Mouse (Mus musculus) cerebellum, adult 2 months (tissue): ENCODE measurements around the gene Nin. TPM values are rescaled to one million over a fixed set of nuclear protein-coding genes. Genes with fewer than 3 reads are reported as not detected.

ENCODE experiments used
- DNase-seq, 2 experiments: peaks; one replicate each; pipeline ENCODE4 v3.0.0; 2021
- H3K27ac ChIP-seq: fragments of 200-500 bp; 2 replicates; pipeline ENCODE4 v1.5.1; 2012; ENCODE audit warnings: low read length, control low read depth, inconsistent platforms; ENCODE audit not compliant: insufficient read depth
- H3K27me3 ChIP-seq: fragments of 200-500 bp; 2 replicates; pipeline ENCODE4 v1.6.1; 2012; ENCODE audit warnings: inconsistent platforms, mild to moderate bottlenecking, low read length, moderate library complexity; ENCODE audit not compliant: control insufficient read depth, insufficient read depth
- H3K4me1 ChIP-seq: fragments of 200-500 bp; 2 replicates; pipeline ENCODE4 v1.6.1; 2011; ENCODE audit warnings: low read length; ENCODE audit not compliant: control insufficient read depth, insufficient read depth
- H3K4me3 ChIP-seq: fragments of 200-500 bp; replicated peaks from 2 replicates; pipeline ENCODE3; 2011; ENCODE audit warnings: mild to moderate bottlenecking, low read depth, low read length, control low read depth; ENCODE audit not compliant: insufficient read depth
- CTCF ChIP-seq: fragments of 200-500 bp; IDR thresholded peaks from 2 replicates; pipeline ENCODE4 v1.5.1; 2011; ENCODE audit warnings: low read depth, mild to moderate bottlenecking, control low read depth, low read length, moderate library complexity, borderline replicate concordance; ENCODE audit not compliant: insufficient read depth
- POLR2A ChIP-seq: fragments of 200-500 bp; IDR thresholded peaks from 2 replicates; pipeline ENCODE4 v1.6.1; 2011; ENCODE audit warnings: low read length, control low read depth, borderline replicate concordance; ENCODE audit not compliant: insufficient read depth
- whole genome bisulfite sequencing: fragments of 180-500 bp; shearing (Covaris S2); methylation state at CpG from one replicate; pipeline ENCODE4 v1.1.7; 2018; 5-methylcytosine and 5-hydroxymethylcytosine counted together
- polyA plus RNA-seq: library from polyadenylated mRNA; depleted of rRNA; stranded (reverse); fragments of >200 nt; gene quantifications from 2 replicates; pipeline ENCODE4 v1.2.3, GENCODE M21; 2012; rRNA removed

Nin gene
- polyA plus RNA-seq, 1 experiment: 7.2 TPM

DNA sequence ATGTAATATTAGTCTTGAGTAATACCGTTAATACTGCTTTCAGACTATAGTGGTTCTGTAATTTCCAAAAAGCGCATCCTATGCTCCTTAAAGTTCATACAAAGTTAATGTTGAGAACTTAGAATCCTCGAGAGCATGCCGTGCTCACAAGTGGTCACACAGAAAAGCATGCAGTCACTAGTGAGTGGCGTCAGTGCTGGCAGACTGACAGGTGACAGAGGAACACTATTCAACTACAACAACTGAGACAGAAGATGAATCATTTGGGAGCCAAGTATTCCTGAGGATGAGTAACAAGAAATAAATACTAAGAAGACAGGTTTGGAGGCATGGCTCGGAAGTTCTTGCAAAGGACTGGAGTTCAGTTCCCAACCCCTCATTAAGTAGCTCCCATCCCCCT, 146.4 kb downstream of the Nin start:
- Histone ChIP-seq H3K27ac (no peak overlapping the region), H3K4me1 (peaks cover 2% of the 10 kb centered on the region; the same call in 1 of the 2 replicates), H3K4me3 (no peak overlapping the region), H3K27me3 (no peaks in the 10 kb centered on the region)
- TF ChIP-seq POLR2A (no peak), CTCF (no peak)
- DNase-seq: no peak
- 72% methylated on average over 6 of the region's 6 CpGs for WGBS

DNA sequence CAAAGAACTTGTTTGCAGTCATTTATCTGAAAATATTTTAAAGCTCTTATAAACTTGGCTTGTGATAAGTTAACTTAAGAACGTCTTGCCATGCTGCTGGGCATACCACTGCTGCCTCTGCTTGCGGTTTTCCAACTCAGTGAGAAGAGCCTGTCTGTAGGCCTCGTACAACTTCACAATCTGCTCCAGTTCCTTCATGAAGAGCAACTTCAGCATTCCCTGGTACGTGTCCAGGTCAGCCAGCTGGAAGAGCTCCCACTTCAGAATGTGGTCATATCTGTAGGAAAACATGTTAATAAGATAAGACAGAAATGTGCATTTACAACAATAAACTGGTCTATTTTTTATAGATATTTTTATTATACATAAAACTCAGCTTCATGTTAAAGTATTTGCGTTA, 147.4 kb downstream of the Nin start:
- no peaks in the 10 kb centered on the region for H3K27me3 ChIP-seq
- peaks cover 2% of the 10 kb centered on the region; the same call in 1 of the 2 replicates for H3K4me1 ChIP-seq
- WGBS: 33% methylated on average over 5 of the region's 5 CpGs
- no peak for DNase-seq
- no peak overlapping the region for H3K4me3 ChIP-seq
- TF ChIP-seq CTCF: no peak
- H3K27ac ChIP-seq: no peak overlapping the region

DNA sequence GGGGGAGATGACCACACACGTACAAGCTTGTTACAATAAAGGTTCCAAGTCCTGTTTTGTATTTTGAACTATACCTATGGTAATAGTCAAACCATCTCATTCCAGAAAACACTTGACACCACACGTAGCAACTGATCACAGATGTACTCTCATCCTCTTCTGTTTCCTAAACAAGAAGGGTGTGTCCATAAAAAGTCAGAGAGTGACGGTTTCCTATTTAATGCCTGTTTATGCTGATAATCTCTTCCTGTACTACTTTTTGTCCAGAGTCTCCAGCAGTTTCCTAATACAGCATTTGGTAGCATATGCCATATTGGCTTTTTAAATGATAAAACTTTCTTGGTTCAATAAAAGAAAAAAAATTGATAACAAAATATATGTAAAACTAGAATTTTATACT, 147.9 kb downstream of the Nin start:
- TF ChIP-seq CTCF: no peak
- no peak for TF ChIP-seq POLR2A
- peaks cover 2% of the 10 kb centered on the region; the same call in 1 of the 2 replicates for H3K4me1 ChIP-seq
- H3K27ac ChIP-seq: no peak overlapping the region
- 83% methylated on average over 3 of the region's 3 CpGs for WGBS
- DNase-seq: no peak
- no peaks in the 10 kb centered on the region for H3K27me3 ChIP-seq
- H3K4me3 ChIP-seq: no peak overlapping the region

DNA sequence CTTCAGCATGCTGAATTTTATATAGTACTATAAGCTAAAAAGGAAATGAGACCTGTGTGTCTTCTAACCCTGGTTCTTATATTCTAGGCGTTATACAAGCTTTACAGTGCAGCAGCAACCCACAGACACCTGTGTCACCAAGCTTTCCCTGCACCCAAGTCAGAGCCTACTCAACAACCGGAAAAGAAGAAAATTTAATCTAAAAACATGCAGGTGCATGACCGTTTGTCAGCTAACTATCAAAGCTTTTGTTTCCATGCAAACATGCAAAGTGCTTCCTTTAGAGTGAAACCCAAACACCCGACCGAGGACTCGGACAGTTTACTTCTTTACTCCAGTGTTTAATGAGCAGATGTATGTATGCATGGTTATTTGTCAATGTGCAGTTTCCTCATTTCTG, 150.4 kb downstream of the Nin start:
- DNase-seq: no peak
- no peak overlapping the region for H3K4me3 ChIP-seq
- TF ChIP-seq POLR2A: no peak
- peaks cover 2% of the 10 kb centered on the region; the same call in 1 of the 2 replicates for H3K4me1 ChIP-seq
- no peaks in the 10 kb centered on the region for H3K27me3 ChIP-seq
- WGBS: 90% methylated on average over 6 of the region's 6 CpGs
- no peak overlapping the region for H3K27ac ChIP-seq

DNA sequence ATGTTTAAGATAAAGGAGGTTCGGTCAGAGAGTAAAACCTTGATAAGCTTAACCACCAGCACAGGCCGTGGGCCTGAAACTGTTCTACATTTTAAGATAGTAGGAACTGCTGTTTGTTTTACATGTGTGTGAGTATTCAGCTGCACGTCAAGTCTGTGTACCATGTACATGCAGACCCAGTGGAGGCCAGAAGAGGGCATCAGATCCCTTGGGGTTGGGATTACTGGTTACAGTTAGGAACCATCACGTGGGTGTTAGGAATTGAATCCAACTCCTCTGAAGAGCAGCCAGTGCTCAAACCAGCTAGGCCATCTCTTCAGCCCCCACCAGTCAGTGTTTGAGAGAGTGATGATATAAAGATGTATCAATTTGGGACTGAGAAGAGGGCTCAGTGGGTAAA, 151.0 kb downstream of the Nin start:
- DNase-seq: peak; percentile 37 to 40
- no peak overlapping the region for H3K27ac ChIP-seq
- H3K27me3 ChIP-seq: no peaks in the 10 kb centered on the region
- TF ChIP-seq CTCF (peak; percentile 72), POLR2A (no peak)
- WGBS: 58% methylated on average over 4 of the region's 4 CpGs
- peaks cover 2% of the 10 kb centered on the region; the same call in 1 of the 2 replicates for H3K4me1 ChIP-seq
- H3K4me3 ChIP-seq: no peak overlapping the region

Other genes starting within 250 kb of the Nin start
- 79.9 and 85.5 TPM in 2 replicates for gene Atl1, start 221.1 kb downstream of the Nin start, polyA plus RNA-seq
- 22.7 and 22.9 TPM in 2 replicates for gene Map4k5, start 220.5 kb downstream of the Nin start, polyA plus RNA-seq
- gene Sav1, start 126.7 kb downstream of the Nin start, polyA plus RNA-seq: 20.8 and 22.5 TPM in 2 replicates
- gene Abhd12b, start 40.4 kb upstream of the Nin start, polyA plus RNA-seq: not detected in 2 replicates
- gene Pygl, start 117.8 kb upstream of the Nin start, polyA plus RNA-seq: 1.9 TPM in 2 replicates
- 130 and 145 TPM in 2 replicates for gene Trim9, start 233.9 kb upstream of the Nin start, polyA plus RNA-seq